Mouse (Mus musculus) MEL (cell line): Measurements from ENCODE around the gene Gramd1b. TPM values are rescaled to one million over a fixed set of nuclear protein-coding genes. Genes with fewer than 3 reads are reported as not detected.

Experiments
- DNase-seq: peaks from one replicate; pipeline ENCODE4 v3.0.0; 2011; ENCODE audit warnings: low read depth, low spot score
- H3K27ac ChIP-seq: 2 replicates; pipeline ENCODE4 v1.5.1; 2012; ENCODE audit warnings: low read depth, mild to moderate bottlenecking, control low read depth, low read length, moderate library complexity; ENCODE audit not compliant: control insufficient read depth
- H3K27me3 ChIP-seq, 2 experiments: fragments of 150-350 bp in 1 of 2; sonication (generic) in 1 of 2; 2 replicates each; pipeline ENCODE4 v1.6.1; 2012; ENCODE audit warnings: low read length in 2 of 2, mild to moderate bottlenecking in 2 of 2, improper control_type of control experiment in 1 of 2, moderate library complexity in 1 of 2; ENCODE audit not compliant: insufficient read depth in 2 of 2, control insufficient read depth in 1 of 2
- H3K36me3 ChIP-seq, 2 experiments: 2 replicates each; pipeline ENCODE4 v1.6.1; 2012 to 2014; ENCODE audit warnings: low read length in 2 of 2, improper control_type of control experiment in 1 of 2, inconsistent platforms in 1 of 2, mild to moderate bottlenecking in 1 of 2; ENCODE audit not compliant: insufficient read depth in 2 of 2, control insufficient read depth in 1 of 2
- H3K4me1 ChIP-seq, 2 experiments: fragments of 150-350 bp in 1 of 2; sonication (generic) in 1 of 2; 2 replicates each; pipeline ENCODE4 v1.6.1; 2012; ENCODE audit warnings: low read length in 2 of 2, improper control_type of control experiment in 1 of 2, mild to moderate bottlenecking in 1 of 2; ENCODE audit not compliant: insufficient read depth in 2 of 2, control insufficient read depth in 1 of 2
- H3K4me3 ChIP-seq, 2 experiments: fragments of 150-350 bp in 1 of 2; sonication (generic) in 1 of 2; 2 replicates each; pipeline ENCODE4 v1.5.1; 2012; ENCODE audit warnings: low read depth in 2 of 2, low read length in 2 of 2, mild to moderate bottlenecking in 2 of 2, moderate library complexity in 2 of 2, control low read depth in 1 of 2, improper control_type of control experiment in 1 of 2; ENCODE audit not compliant: control insufficient read depth in 1 of 2, insufficient read depth in 1 of 2
- H3K79me2 ChIP-seq: 2 replicates; pipeline ENCODE4 v1.6.1; 2012; ENCODE audit warnings: mild to moderate bottlenecking, low read length, moderate library complexity; ENCODE audit not compliant: control insufficient read depth, poor library complexity, insufficient read depth
- H3K9ac ChIP-seq: 2 replicates; pipeline ENCODE4 v1.6.1; 2012; ENCODE audit warnings: low read depth, mild to moderate bottlenecking, control low read depth, low read length, moderate library complexity; ENCODE audit not compliant: control insufficient read depth, poor library complexity, severe bottlenecking
- H3K9me3 ChIP-seq: fragments of 150-350 bp; sonication (generic); replicated peaks from 2 replicates; pipeline ENCODE4 v1.6.1; 2012; ENCODE audit warnings: mild to moderate bottlenecking, low read length, improper control_type of control experiment, moderate library complexity; ENCODE audit not compliant: insufficient read depth
- CHD2 ChIP-seq: IDR thresholded peaks from 2 replicates; pipeline ENCODE4 v1.6.1; 2011; ENCODE audit warnings: low read length, improper control_type of control experiment
- ELF1 ChIP-seq: IDR thresholded peaks from 2 replicates; pipeline ENCODE4 v1.6.1; 2014; ENCODE audit warnings: low read depth, mild to moderate bottlenecking, inconsistent platforms, low read length, improper control_type of control experiment, moderate library complexity
- EP300 ChIP-seq, 2 experiments: IDR thresholded peaks; 2 replicates each; pipeline ENCODE4 v1.6.1; 2011; ENCODE audit warnings: improper control_type of control experiment in 2 of 2, low read length in 2 of 2, low read depth in 1 of 2, mild to moderate bottlenecking in 1 of 2
- ETS1 ChIP-seq: IDR thresholded peaks from 2 replicates; pipeline ENCODE4 v1.6.1; 2012; ENCODE audit warnings: low read depth, mild to moderate bottlenecking, inconsistent platforms, low read length, improper control_type of control experiment, moderate library complexity
- GATA1 ChIP-seq: IDR thresholded peaks from 2 replicates; pipeline ENCODE4 v1.6.1; 2011; ENCODE audit warnings: low read depth, low read length, improper control_type of control experiment
- KAT2A ChIP-seq: conservative IDR thresholded peaks from 2 replicates; pipeline ENCODE4 v1.6.1; 2012; ENCODE audit warnings: low read depth, low read length, improper control_type of control experiment, inconsistent platforms
- MAFK ChIP-seq: IDR thresholded peaks from 2 replicates; pipeline ENCODE4 v1.6.1; 2011; ENCODE audit warnings: low read depth, mild to moderate bottlenecking, low read length, improper control_type of control experiment, borderline replicate concordance
- MAZ ChIP-seq: IDR thresholded peaks from 2 replicates; pipeline ENCODE4 v1.6.1; 2012; ENCODE audit warnings: low read depth, mild to moderate bottlenecking, inconsistent platforms, low read length, improper control_type of control experiment
- MEF2A ChIP-seq: IDR thresholded peaks from 2 replicates; pipeline ENCODE4 v1.6.1; 2014; ENCODE audit warnings: low read depth, mild to moderate bottlenecking, inconsistent platforms, low read length, improper control_type of control experiment; ENCODE audit not compliant: poor library complexity, insufficient replicate concordance, severe bottlenecking; ENCODE audit errors: extremely low read depth
- MYB ChIP-seq: IDR thresholded peaks from 2 replicates; pipeline ENCODE4 v1.6.1; 2011; ENCODE audit warnings: mild to moderate bottlenecking, low read depth, low read length, improper control_type of control experiment
- MYC ChIP-seq: IDR thresholded peaks from 2 replicates; pipeline ENCODE4 v1.6.1; 2011; ENCODE audit warnings: low read depth, mild to moderate bottlenecking, low read length, improper control_type of control experiment, moderate library complexity
- NRF1 ChIP-seq: IDR thresholded peaks from 2 replicates; pipeline ENCODE4 v1.6.1; 2014; ENCODE audit warnings: low read depth, mild to moderate bottlenecking, inconsistent platforms, low read length, improper control_type of control experiment, moderate library complexity; ENCODE audit not compliant: poor library complexity, insufficient read depth, severe bottlenecking
- POLR2A ChIP-seq, 2 experiments: IDR thresholded peaks; 2 replicates each; pipeline ENCODE4 v1.6.1; 2011 to 2012; ENCODE audit warnings: low read length in 2 of 2, mild to moderate bottlenecking in 2 of 2, control low read depth in 1 of 2, improper control_type of control experiment in 1 of 2, low read depth in 1 of 2, moderate library complexity in 1 of 2; ENCODE audit not compliant: control insufficient read depth in 1 of 2, insufficient read depth in 1 of 2, poor library complexity in 1 of 2
- POLR2AphosphoS2 ChIP-seq: IDR thresholded peaks from 2 replicates; pipeline ENCODE4 v1.6.1; 2011; ENCODE audit warnings: low read length, improper control_type of control experiment
- POLR2AphosphoS5 ChIP-seq: IDR thresholded peaks from 2 replicates; pipeline ENCODE4 v1.6.1; 2012; ENCODE audit warnings: low read depth, borderline replicate concordance, mild to moderate bottlenecking, inconsistent platforms, low read length, moderate library complexity, mixed read lengths
- RAD21 ChIP-seq: IDR thresholded peaks from 2 replicates; pipeline ENCODE4 v1.6.1; 2011; ENCODE audit warnings: mild to moderate bottlenecking, low read depth, low read length, improper control_type of control experiment
- RCOR1 ChIP-seq: IDR thresholded peaks from 2 replicates; pipeline ENCODE4 v1.6.1; 2012; ENCODE audit warnings: low read depth, mild to moderate bottlenecking, inconsistent platforms, low read length, improper control_type of control experiment
- TAL1 ChIP-seq: IDR thresholded peaks from 2 replicates; pipeline ENCODE4 v1.6.1; 2012; ENCODE audit warnings: mild to moderate bottlenecking, inconsistent platforms, low read length, moderate library complexity, mixed read lengths
- TBP ChIP-seq: IDR thresholded peaks from 2 replicates; pipeline ENCODE4 v1.8.0; 2011; ENCODE audit warnings: low read depth, low read length, improper control_type of control experiment
- TCF12 ChIP-seq: IDR thresholded peaks from 2 replicates; pipeline ENCODE4 v1.6.1; 2014; ENCODE audit warnings: low read depth, mild to moderate bottlenecking, inconsistent platforms, low read length, improper control_type of control experiment, moderate library complexity
- UBTF ChIP-seq: IDR thresholded peaks from 2 replicates; pipeline ENCODE4 v1.6.1; 2012; ENCODE audit warnings: low read depth, mild to moderate bottlenecking, inconsistent platforms, low read length, improper control_type of control experiment, moderate library complexity, borderline replicate concordance; ENCODE audit not compliant: insufficient read depth
- USF1 ChIP-seq: IDR thresholded peaks from 2 replicates; pipeline ENCODE4 v1.6.1; 2014; ENCODE audit warnings: low read depth, mild to moderate bottlenecking, inconsistent platforms, low read length, improper control_type of control experiment, moderate library complexity
- ZC3H11A ChIP-seq: IDR thresholded peaks from 2 replicates; pipeline ENCODE4 v1.6.1; 2012; ENCODE audit warnings: low read depth, mild to moderate bottlenecking, inconsistent platforms, low read length, improper control_type of control experiment
- ZNF384 ChIP-seq: IDR thresholded peaks from 2 replicates; pipeline ENCODE4 v1.6.1; 2012; ENCODE audit warnings: low read depth, mild to moderate bottlenecking, inconsistent platforms, low read length, improper control_type of control experiment
- polyA plus RNA-seq, 2 experiments: library from polyadenylated mRNA; stranded (reverse) in 1 of 2; unstranded in 1 of 2; fragments of >175 nt in 1 of 2; fragments of >200 nt in 1 of 2; gene quantifications; 2 replicates each; pipeline versions ENCODE4 v1.2.1 to v1.2.4; 2012; ENCODE audit warnings: low replicate concordance in 2 of 2, low read depth in 1 of 2; ENCODE audit not compliant: insufficient read length in 2 of 2, insufficient read depth in 1 of 2, missing spikeins in 1 of 2
- total RNA-seq: library from RNA; depleted of rRNA; stranded (reverse); fragments of 300-350 nt; gene quantifications from 2 replicates; pipeline ENCODE4 v1.2.3, GENCODE M21; 2012

The Gramd1b gene
- total and polyA plus RNA-seq, 3 experiments = not detected

DNA sequence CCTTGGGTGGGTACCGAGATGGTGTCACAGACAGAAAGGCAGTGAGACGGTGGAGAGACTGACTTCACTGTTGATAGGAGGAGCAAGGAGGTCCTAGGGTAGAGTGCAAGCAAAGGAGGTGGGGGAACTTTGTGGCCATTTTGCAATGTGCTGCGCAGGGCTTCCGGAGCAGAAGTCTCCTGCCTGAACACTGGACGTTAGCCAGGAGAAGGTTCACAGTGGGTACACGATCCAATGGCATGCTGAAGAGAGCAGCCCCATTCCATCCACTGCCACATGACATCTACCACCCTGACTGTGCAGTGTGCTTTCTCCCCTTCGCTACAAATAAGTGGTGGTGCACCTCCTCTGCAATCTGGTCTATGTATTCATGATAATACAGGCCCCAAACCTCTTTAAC is 258.4 kb downstream of the Gramd1b start:
- Histone ChIP-seq H3K27me3 (no peaks in the 10 kb centered on the region), H3K4me3 (no peak overlapping the region), H3K9me3 (no peaks in the 10 kb centered on the region), H3K79me2 (no peaks in the 10 kb centered on the region), H3K9ac (no peak overlapping the region), H3K4me1 (no peaks in the 10 kb centered on the region), H3K36me3 (no peaks in the 10 kb centered on the region), H3K27ac (no peak overlapping the region)
- DNase-seq = no peak
- TF ChIP-seq TBP = no peak
- TF ChIP-seq MAZ = no peak
- no peak for TF ChIP-seq USF1
- TF ChIP-seq POLR2AphosphoS5 = no peak
- no peak for TF ChIP-seq MAFK
- no peak for TF ChIP-seq ETS1
- no peak for TF ChIP-seq EP300 (IDR thresholded peaks at IDR 0.05; ENCODE audit: low read depth in 1 of 2, low read length in 2 of 2)
- no peak for TF ChIP-seq NRF1
- no peak for TF ChIP-seq MEF2A
- no peak for TF ChIP-seq UBTF
- TF ChIP-seq TAL1 = no peak
- no peak for TF ChIP-seq TCF12
- TF ChIP-seq CHD2 = no peak

GRCm38 (mm10) chr9:40271075-40271474 is 260.1 kb downstream of the Gramd1b start:
- Histone ChIP-seq H3K27me3 (no peaks in the 10 kb centered on the region), H3K27ac (no peak overlapping the region)
- no peak for DNase-seq

More at GRCm38 (mm10) chr9:40271075-40271474, 260.1 kb downstream of the Gramd1b start:
- Histone ChIP-seq H3K4me1 (no peaks in the 10 kb centered on the region), H3K9ac (no peak overlapping the region), H3K4me3 (no peak overlapping the region), H3K79me2 (no peaks in the 10 kb centered on the region), H3K9me3 (no peaks in the 10 kb centered on the region), H3K36me3 (no peaks in the 10 kb centered on the region)
- TF ChIP-seq ZNF384 (no peak), USF1 (no peak), EP300 (IDR thresholded peaks at IDR 0.05; ENCODE audit: low read depth in 1 of 2, low read length in 2 of 2) (no peak), MAFK (no peak), POLR2AphosphoS5 (no peak), ZC3H11A (no peak), MEF2A (no peak), MYB (no peak), GATA1 (no peak), MAZ (no peak), RCOR1 (no peak), RAD21 (no peak), ELF1 (no peak), POLR2AphosphoS2 (no peak), MYC (no peak), POLR2A (IDR thresholded peaks at IDR 0.05; ENCODE audit: control insufficient read depth in 1 of 2, insufficient read depth in 1 of 2, low read depth in 1 of 2, low read length in 2 of 2, poor library complexity in 1 of 2) (no peak), KAT2A (no peak), TBP (no peak)
